Mouse (Mus musculus): ENCODE data around the gene Mettl9. TPM values are rescaled to one million over a fixed set of nuclear protein-coding genes. Genes with fewer than 3 reads are reported as not detected.

Gene Mettl9
- polyA plus RNA-seq, 2 experiments: 91.6 to 188 TPM

GRCm38 (mm10) chr7:121064309-121064708 is 30.1 kb downstream of the Mettl9 start:
- no peak; the same call in 1 of the 2 replicates for ATAC-seq (ENCODE audit: low FRiP score, low read depth)
- 52% methylated on average over 4 of the region's 4 CpGs for WGBS
- no peaks in the 10 kb centered on the region for H3K27me3 ChIP-seq (ENCODE audit: control insufficient read depth, insufficient read depth, low read length)
- no peaks in the 10 kb centered on the region for H3K4me1 ChIP-seq (ENCODE audit: control insufficient read depth, insufficient read depth, low read length)
- no peak overlapping the region for H3K9ac ChIP-seq (ENCODE audit: low read depth, low read length, severe bottlenecking)
- no peak overlapping the region for H3K4me3 ChIP-seq (replicated peaks; ENCODE audit: low read length)
- H3K9me3 ChIP-seq (ENCODE audit: control insufficient read depth, low read length): no peaks in the 10 kb centered on the region
- H3K4me2 ChIP-seq (replicated peaks; ENCODE audit: low read depth, low read length, severe bottlenecking): no peak overlapping the region
- H3K27ac ChIP-seq (replicated peaks; ENCODE audit: low read depth, low read length): no peak overlapping the region
- DNase-seq (ENCODE audit: low spot score): no peak
- peaks cover 30% of the 10 kb centered on the region for H3K36me3 ChIP-seq (ENCODE audit: control insufficient read depth, insufficient read depth, low read length)
- TF ChIP-seq POLR2A (IDR thresholded peaks at IDR 0.05; ENCODE audit: borderline replicate concordance, extremely low read depth, insufficient read depth, insufficient read length): no peak

GRCm38 (mm10) chr7:121071276-121071675 is 37.0 kb downstream of the Mettl9 start:
- no peak for ATAC-seq (ENCODE audit: low FRiP score, low read depth)
- peaks cover 3% of the 10 kb centered on the region; the same call in 1 of the 2 replicates for H3K4me1 ChIP-seq (ENCODE audit: control insufficient read depth, insufficient read depth, low read length)
- WGBS: 55% methylated on average over 4 of the region's 4 CpGs
- no peak overlapping the region for H3K9ac ChIP-seq (ENCODE audit: low read depth, low read length, severe bottlenecking)
- H3K36me3 ChIP-seq (ENCODE audit: control insufficient read depth, insufficient read depth, low read length): peaks cover 57% of the 10 kb centered on the region
- no peaks in the 10 kb centered on the region for H3K27me3 ChIP-seq (ENCODE audit: control insufficient read depth, insufficient read depth, low read length)
- no peak for TF ChIP-seq POLR2A (IDR thresholded peaks at IDR 0.05; ENCODE audit: borderline replicate concordance, extremely low read depth, insufficient read depth, insufficient read length)
- H3K9me3 ChIP-seq (ENCODE audit: control insufficient read depth, low read length): no peaks in the 10 kb centered on the region
- H3K4me3 ChIP-seq (replicated peaks; ENCODE audit: low read length): no peak overlapping the region
- no peak overlapping the region for H3K4me2 ChIP-seq (replicated peaks; ENCODE audit: low read depth, low read length, severe bottlenecking)
- DNase-seq (ENCODE audit: low spot score): no peak
- H3K27ac ChIP-seq (replicated peaks; ENCODE audit: low read depth, low read length): no peak overlapping the region

- ATAC-seq (ENCODE audit: low FRiP score, low read depth) (no peak), DNase-seq (ENCODE audit: low spot score) (no peak)
- Histone ChIP-seq H3K4me1 (ENCODE audit: control insufficient read depth, insufficient read depth, low read length) (peaks cover 3% of the 10 kb centered on the region; the same call in 1 of the 2 replicates), H3K36me3 (ENCODE audit: control insufficient read depth, insufficient read depth, low read length) (peaks cover 61% of the 10 kb centered on the region), H3K9ac (ENCODE audit: low read depth, low read length, severe bottlenecking) (no peak overlapping the region), H3K4me2 (replicated peaks; ENCODE audit: low read depth, low read length, severe bottlenecking) (no peak overlapping the region), H3K4me3 (replicated peaks; ENCODE audit: low read length) (no peak overlapping the region), H3K27ac (replicated peaks; ENCODE audit: low read depth, low read length) (no peak overlapping the region), H3K27me3 (ENCODE audit: control insufficient read depth, insufficient read depth, low read length) (no peaks in the 10 kb centered on the region), H3K9me3 (ENCODE audit: control insufficient read depth, low read length) (no peaks in the 10 kb centered on the region)
- no peak for TF ChIP-seq POLR2A (IDR thresholded peaks at IDR 0.05; ENCODE audit: borderline replicate concordance, extremely low read depth, insufficient read depth, insufficient read length)
- 81% methylated on average over 5 of the region's 5 CpGs for WGBS
Observed at GRCm38 (mm10) chr7:121072506-121072905, 38.3 kb downstream of the Mettl9 start.

GRCm38 (mm10) chr7:121074281-121074680 is 40.0 kb downstream of the Mettl9 start, which contains the start of gene Igsf6:
Igsf6 (minus strand) TSS chr7:121074572.
- no peaks in the 10 kb centered on the region for H3K9me3 ChIP-seq (ENCODE audit: control insufficient read depth, low read length)
- ATAC-seq (ENCODE audit: low FRiP score, low read depth) (no peak), DNase-seq (ENCODE audit: low spot score) (no peak)
- no peak for TF ChIP-seq POLR2A (IDR thresholded peaks at IDR 0.05; ENCODE audit: borderline replicate concordance, extremely low read depth, insufficient read depth, insufficient read length)
- H3K4me1 ChIP-seq (ENCODE audit: control insufficient read depth, insufficient read depth, low read length): peaks cover 3% of the 10 kb centered on the region; the same call in 1 of the 2 replicates
- H3K36me3 ChIP-seq (ENCODE audit: control insufficient read depth, insufficient read depth, low read length): peaks cover 65% of the 10 kb centered on the region
- no peaks in the 10 kb centered on the region for H3K27me3 ChIP-seq (ENCODE audit: control insufficient read depth, insufficient read depth, low read length)
- H3K4me3 ChIP-seq (replicated peaks; ENCODE audit: low read length): no peak within 1 kb of the TSS
- no peak within 1 kb of the TSS for H3K9ac ChIP-seq (ENCODE audit: low read depth, low read length, severe bottlenecking)
- H3K4me2 ChIP-seq (replicated peaks; ENCODE audit: low read depth, low read length, severe bottlenecking): no peak within 1 kb of the TSS
- 78% methylated on average over 11 of the region's 11 CpGs for WGBS
- no peak within 1 kb of the TSS; the same call in 1 of the 2 replicates for H3K27ac ChIP-seq (replicated peaks; ENCODE audit: low read depth, low read length)

GRCm38 (mm10) chr7:121074801-121075400 is 40.7 kb downstream of the Mettl9 start:
- Histone ChIP-seq H3K4me1 (ENCODE audit: control insufficient read depth, insufficient read depth, low read length) (peaks cover 3% of the 10 kb centered on the region; the same call in 1 of the 2 replicates), H3K36me3 (ENCODE audit: control insufficient read depth, insufficient read depth, low read length) (peaks cover 62% of the 10 kb centered on the region), H3K27ac (replicated peaks; ENCODE audit: low read depth, low read length) (no peak overlapping the region), H3K9ac (ENCODE audit: low read depth, low read length, severe bottlenecking) (no peak overlapping the region), H3K4me3 (replicated peaks; ENCODE audit: low read length) (no peak overlapping the region), H3K9me3 (ENCODE audit: control insufficient read depth, low read length) (no peaks in the 10 kb centered on the region), H3K27me3 (ENCODE audit: control insufficient read depth, insufficient read depth, low read length) (no peaks in the 10 kb centered on the region), H3K4me2 (replicated peaks; ENCODE audit: low read depth, low read length, severe bottlenecking) (no peak overlapping the region)
- no peak for DNase-seq (ENCODE audit: low spot score)
- ATAC-seq (ENCODE audit: low FRiP score, low read depth): no peak
- 78% methylated on average over 6 of the region's 6 CpGs for WGBS
- no peak for TF ChIP-seq POLR2A (IDR thresholded peaks at IDR 0.05; ENCODE audit: borderline replicate concordance, extremely low read depth, insufficient read depth, insufficient read length)
